Mouse (Mus musculus) MEL (cell line): Measurements from ENCODE around the gene Rbfox2. TPM values are rescaled to one million over a fixed set of nuclear protein-coding genes. Genes with fewer than 3 reads are reported as not detected.

Source experiments
- DNase-seq: peaks from one replicate; pipeline ENCODE4 v3.0.0; 2011; ENCODE audit warnings: low read depth, low spot score
- H3K27ac ChIP-seq: 2 replicates; pipeline ENCODE4 v1.5.1; 2012; ENCODE audit warnings: low read depth, mild to moderate bottlenecking, control low read depth, low read length, moderate library complexity; ENCODE audit not compliant: control insufficient read depth
- H3K27me3 ChIP-seq, 2 experiments: fragments of 150-350 bp in 1 of 2; sonication (generic) in 1 of 2; 2 replicates each; pipeline ENCODE4 v1.6.1; 2012; ENCODE audit warnings: low read length in 2 of 2, mild to moderate bottlenecking in 2 of 2, improper control_type of control experiment in 1 of 2, moderate library complexity in 1 of 2; ENCODE audit not compliant: insufficient read depth in 2 of 2, control insufficient read depth in 1 of 2
- H3K36me3 ChIP-seq, 2 experiments: 2 replicates each; pipeline ENCODE4 v1.6.1; 2012 to 2014; ENCODE audit warnings: low read length in 2 of 2, improper control_type of control experiment in 1 of 2, inconsistent platforms in 1 of 2, mild to moderate bottlenecking in 1 of 2; ENCODE audit not compliant: insufficient read depth in 2 of 2, control insufficient read depth in 1 of 2
- H3K4me1 ChIP-seq, 2 experiments: fragments of 150-350 bp in 1 of 2; sonication (generic) in 1 of 2; 2 replicates each; pipeline ENCODE4 v1.6.1; 2012; ENCODE audit warnings: low read length in 2 of 2, improper control_type of control experiment in 1 of 2, mild to moderate bottlenecking in 1 of 2; ENCODE audit not compliant: insufficient read depth in 2 of 2, control insufficient read depth in 1 of 2
- H3K4me3 ChIP-seq, 2 experiments: fragments of 150-350 bp in 1 of 2; sonication (generic) in 1 of 2; 2 replicates each; pipeline ENCODE4 v1.5.1; 2012; ENCODE audit warnings: low read depth in 2 of 2, low read length in 2 of 2, mild to moderate bottlenecking in 2 of 2, moderate library complexity in 2 of 2, control low read depth in 1 of 2, improper control_type of control experiment in 1 of 2; ENCODE audit not compliant: control insufficient read depth in 1 of 2, insufficient read depth in 1 of 2
- H3K79me2 ChIP-seq: 2 replicates; pipeline ENCODE4 v1.6.1; 2012; ENCODE audit warnings: mild to moderate bottlenecking, low read length, moderate library complexity; ENCODE audit not compliant: control insufficient read depth, poor library complexity, insufficient read depth
- H3K9ac ChIP-seq: 2 replicates; pipeline ENCODE4 v1.6.1; 2012; ENCODE audit warnings: low read depth, mild to moderate bottlenecking, control low read depth, low read length, moderate library complexity; ENCODE audit not compliant: control insufficient read depth, poor library complexity, severe bottlenecking
- H3K9me3 ChIP-seq: fragments of 150-350 bp; sonication (generic); replicated peaks from 2 replicates; pipeline ENCODE4 v1.6.1; 2012; ENCODE audit warnings: mild to moderate bottlenecking, low read length, improper control_type of control experiment, moderate library complexity; ENCODE audit not compliant: insufficient read depth
- BHLHE40 ChIP-seq: IDR thresholded peaks from 2 replicates; pipeline ENCODE4 v1.6.1; 2012; ENCODE audit warnings: low read depth, mild to moderate bottlenecking, inconsistent platforms, low read length, improper control_type of control experiment, borderline replicate concordance
- CHD2 ChIP-seq: IDR thresholded peaks from 2 replicates; pipeline ENCODE4 v1.6.1; 2011; ENCODE audit warnings: low read length, improper control_type of control experiment
- CTCF ChIP-seq, 3 experiments: IDR thresholded peaks in 2 of 3; conservative IDR thresholded peaks in 1 of 3; 2 replicates each; pipeline ENCODE4 v1.5.1; 2011 to 2012; ENCODE audit warnings: low read length in 3 of 3, low read depth in 2 of 3, mild to moderate bottlenecking in 2 of 3, improper control_type of control experiment in 1 of 3, inconsistent platforms in 1 of 3, mixed read lengths in 1 of 3, moderate library complexity in 1 of 3; ENCODE audit not compliant: control insufficient read depth in 1 of 3, insufficient read depth in 1 of 3, poor library complexity in 1 of 3, severe bottlenecking in 1 of 3
- E2F4 ChIP-seq: IDR thresholded peaks from 2 replicates; pipeline ENCODE4 v1.6.1; 2011; ENCODE audit warnings: low read depth, low read length, improper control_type of control experiment, borderline replicate concordance
- ELF1 ChIP-seq: IDR thresholded peaks from 2 replicates; pipeline ENCODE4 v1.6.1; 2014; ENCODE audit warnings: low read depth, mild to moderate bottlenecking, inconsistent platforms, low read length, improper control_type of control experiment, moderate library complexity
- EP300 ChIP-seq, 2 experiments: IDR thresholded peaks; 2 replicates each; pipeline ENCODE4 v1.6.1; 2011; ENCODE audit warnings: improper control_type of control experiment in 2 of 2, low read length in 2 of 2, low read depth in 1 of 2, mild to moderate bottlenecking in 1 of 2
- ETS1 ChIP-seq: IDR thresholded peaks from 2 replicates; pipeline ENCODE4 v1.6.1; 2012; ENCODE audit warnings: low read depth, mild to moderate bottlenecking, inconsistent platforms, low read length, improper control_type of control experiment, moderate library complexity
- GABPA ChIP-seq: IDR thresholded peaks from 2 replicates; pipeline ENCODE4 v1.6.1; 2012; ENCODE audit warnings: low read depth, mild to moderate bottlenecking, inconsistent platforms, low read length, improper control_type of control experiment, moderate library complexity
- GATA1 ChIP-seq: IDR thresholded peaks from 2 replicates; pipeline ENCODE4 v1.6.1; 2011; ENCODE audit warnings: low read depth, low read length, improper control_type of control experiment
- HCFC1 ChIP-seq: IDR thresholded peaks from 2 replicates; pipeline ENCODE4 v1.6.1; 2012; ENCODE audit warnings: low read depth, mild to moderate bottlenecking, inconsistent platforms, low read length, improper control_type of control experiment, moderate library complexity
- JUND ChIP-seq: IDR thresholded peaks from 2 replicates; pipeline ENCODE4 v1.6.1; 2011; ENCODE audit warnings: low read depth, mild to moderate bottlenecking, improper control_type of control experiment, low read length
- KAT2A ChIP-seq: conservative IDR thresholded peaks from 2 replicates; pipeline ENCODE4 v1.6.1; 2012; ENCODE audit warnings: low read depth, low read length, improper control_type of control experiment, inconsistent platforms
- MAFK ChIP-seq: IDR thresholded peaks from 2 replicates; pipeline ENCODE4 v1.6.1; 2011; ENCODE audit warnings: low read depth, mild to moderate bottlenecking, low read length, improper control_type of control experiment, borderline replicate concordance
- MAX ChIP-seq: IDR thresholded peaks from 2 replicates; pipeline ENCODE4 v1.6.1; 2011; ENCODE audit warnings: low read length, improper control_type of control experiment
- MAZ ChIP-seq: IDR thresholded peaks from 2 replicates; pipeline ENCODE4 v1.6.1; 2012; ENCODE audit warnings: low read depth, mild to moderate bottlenecking, inconsistent platforms, low read length, improper control_type of control experiment
- MXI1 ChIP-seq: IDR thresholded peaks from 2 replicates; pipeline ENCODE4 v1.6.1; 2011; ENCODE audit warnings: mild to moderate bottlenecking, low read depth, low read length, improper control_type of control experiment
- MYB ChIP-seq: IDR thresholded peaks from 2 replicates; pipeline ENCODE4 v1.6.1; 2011; ENCODE audit warnings: mild to moderate bottlenecking, low read depth, low read length, improper control_type of control experiment
- MYC ChIP-seq: IDR thresholded peaks from 2 replicates; pipeline ENCODE4 v1.6.1; 2011; ENCODE audit warnings: low read depth, mild to moderate bottlenecking, low read length, improper control_type of control experiment, moderate library complexity
- NELFE ChIP-seq: IDR thresholded peaks from 2 replicates; pipeline ENCODE4 v1.6.1; 2011; ENCODE audit warnings: low read depth, low read length, improper control_type of control experiment
- POLR2A ChIP-seq, 2 experiments: IDR thresholded peaks; 2 replicates each; pipeline ENCODE4 v1.6.1; 2011 to 2012; ENCODE audit warnings: low read length in 2 of 2, mild to moderate bottlenecking in 2 of 2, control low read depth in 1 of 2, improper control_type of control experiment in 1 of 2, low read depth in 1 of 2, moderate library complexity in 1 of 2; ENCODE audit not compliant: control insufficient read depth in 1 of 2, insufficient read depth in 1 of 2, poor library complexity in 1 of 2
- POLR2AphosphoS2 ChIP-seq: IDR thresholded peaks from 2 replicates; pipeline ENCODE4 v1.6.1; 2011; ENCODE audit warnings: low read length, improper control_type of control experiment
- POLR2AphosphoS5 ChIP-seq: IDR thresholded peaks from 2 replicates; pipeline ENCODE4 v1.6.1; 2012; ENCODE audit warnings: low read depth, borderline replicate concordance, mild to moderate bottlenecking, inconsistent platforms, low read length, moderate library complexity, mixed read lengths
- RAD21 ChIP-seq: IDR thresholded peaks from 2 replicates; pipeline ENCODE4 v1.6.1; 2011; ENCODE audit warnings: mild to moderate bottlenecking, low read depth, low read length, improper control_type of control experiment
- SIN3A ChIP-seq: IDR thresholded peaks from 2 replicates; pipeline ENCODE4 v1.6.1; 2012; ENCODE audit warnings: low read length, improper control_type of control experiment, inconsistent platforms
- SMC3 ChIP-seq: IDR thresholded peaks from 2 replicates; pipeline ENCODE4 v1.6.1; 2011; ENCODE audit warnings: low read depth, low read length, improper control_type of control experiment
- TAL1 ChIP-seq: IDR thresholded peaks from 2 replicates; pipeline ENCODE4 v1.6.1; 2012; ENCODE audit warnings: mild to moderate bottlenecking, inconsistent platforms, low read length, moderate library complexity, mixed read lengths
- USF2 ChIP-seq, 2 experiments: IDR thresholded peaks; 2 replicates each; pipeline ENCODE4 v1.6.1; 2011 to 2012; ENCODE audit warnings: improper control_type of control experiment in 2 of 2, low read length in 2 of 2, borderline replicate concordance in 1 of 2, inconsistent platforms in 1 of 2, low read depth in 1 of 2, mild to moderate bottlenecking in 1 of 2; ENCODE audit not compliant: insufficient read depth in 1 of 2
- ZC3H11A ChIP-seq: IDR thresholded peaks from 2 replicates; pipeline ENCODE4 v1.6.1; 2012; ENCODE audit warnings: low read depth, mild to moderate bottlenecking, inconsistent platforms, low read length, improper control_type of control experiment
- ZKSCAN1 ChIP-seq: IDR thresholded peaks from 2 replicates; pipeline ENCODE4 v1.6.1; 2012; ENCODE audit warnings: low read depth, mild to moderate bottlenecking, inconsistent platforms, low read length, improper control_type of control experiment, moderate library complexity
- ZMIZ1 ChIP-seq: IDR thresholded peaks from 2 replicates; pipeline ENCODE4 v1.6.1; 2012; ENCODE audit warnings: low read depth, mild to moderate bottlenecking, inconsistent platforms, low read length, improper control_type of control experiment, moderate library complexity
- ZNF384 ChIP-seq: IDR thresholded peaks from 2 replicates; pipeline ENCODE4 v1.6.1; 2012; ENCODE audit warnings: low read depth, mild to moderate bottlenecking, inconsistent platforms, low read length, improper control_type of control experiment
- polyA plus RNA-seq, 2 experiments: library from polyadenylated mRNA; stranded (reverse) in 1 of 2; unstranded in 1 of 2; fragments of >175 nt in 1 of 2; fragments of >200 nt in 1 of 2; gene quantifications; 2 replicates each; pipeline versions ENCODE4 v1.2.1 to v1.2.4; 2012; ENCODE audit warnings: low replicate concordance in 2 of 2, low read depth in 1 of 2; ENCODE audit not compliant: insufficient read length in 2 of 2, insufficient read depth in 1 of 2, missing spikeins in 1 of 2
- total RNA-seq: library from RNA; depleted of rRNA; stranded (reverse); fragments of 300-350 nt; gene quantifications from 2 replicates; pipeline ENCODE4 v1.2.3, GENCODE M21; 2012

Gene Rbfox2
- total and polyA plus RNA-seq, 3 experiments, result 3.4 to 6.0 TPM; not detected in 1

- no peak overlapping the region for H3K27ac ChIP-seq
- H3K4me1 ChIP-seq, result peaks cover 6 to 17% of the 10 kb centered on the region in 2 experiments; a peak in 3 of 4 replicates
- H3K27me3 ChIP-seq, result no peaks in the 10 kb centered on the region
- no peak for DNase-seq
- H3K9me3 ChIP-seq, result no peaks in the 10 kb centered on the region
- H3K4me3 ChIP-seq, result no peak overlapping the region
- H3K9ac ChIP-seq, result no peak overlapping the region
- peaks cover 0 to 18% of the 10 kb centered on the region in 2 experiments; a peak in 2 of 4 replicates for H3K36me3 ChIP-seq
- no peaks in the 10 kb centered on the region for H3K79me2 ChIP-seq
- TF ChIP-seq MXI1, result no peak
- no peak for TF ChIP-seq GATA1
- no peak for TF ChIP-seq ELF1
- TF ChIP-seq MYC, result no peak
- no peak for TF ChIP-seq SIN3A
- no peak for TF ChIP-seq USF2 (IDR thresholded peaks at IDR 0.05; ENCODE audit: borderline replicate concordance in 1 of 2, insufficient read depth in 1 of 2, low read depth in 1 of 2, low read length in 2 of 2)
- TF ChIP-seq JUND, result no peak
- TF ChIP-seq ETS1, result no peak
- no peak for TF ChIP-seq GABPA
- TF ChIP-seq, all 39 proteins: peak for 0
Observed at GRCm38 (mm10) chr15:77237661-77238060, 69.1 kb downstream of the Rbfox2 start.

DNA sequence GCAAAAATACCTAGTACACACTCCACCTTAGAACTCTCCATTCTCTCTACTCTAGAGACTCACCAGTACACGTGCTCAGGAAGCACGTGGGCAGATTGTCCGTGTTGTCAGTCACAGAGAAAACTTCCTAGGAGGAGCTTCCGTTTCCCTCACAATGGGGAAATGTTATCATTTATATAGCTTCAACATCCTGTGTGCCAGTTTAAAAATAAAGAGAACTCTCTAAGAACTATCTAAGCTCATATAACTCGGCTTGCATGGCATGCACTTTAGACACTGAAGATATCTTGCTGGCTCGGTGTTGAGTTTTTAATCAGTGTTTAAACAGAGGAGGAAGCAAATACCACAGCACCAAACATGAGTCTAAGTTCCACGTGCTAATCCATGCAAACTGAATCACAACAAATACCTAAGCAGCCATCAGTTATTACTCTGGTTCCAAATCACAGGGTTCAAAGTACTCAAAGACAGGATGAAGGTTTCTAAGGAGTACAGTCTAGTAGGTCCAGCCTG is 70.7 kb downstream of the Rbfox2 start:
- Histone ChIP-seq H3K36me3 (peaks cover 0 to 18% of the 10 kb centered on the region in 2 experiments; a peak in 2 of 4 replicates), H3K9me3 (no peaks in the 10 kb centered on the region), H3K9ac (peak overlapping the region; percentile 35), H3K79me2 (no peaks in the 10 kb centered on the region), H3K27me3 (no peaks in the 10 kb centered on the region), H3K4me1 (peaks cover 6 to 17% of the 10 kb centered on the region in 2 experiments; a peak in 3 of 4 replicates), H3K27ac (peak overlapping the region; percentile 64), H3K4me3 (peak overlapping the region in 1 of 2 experiments; percentile 46; a peak in 2 of 4 replicates)
- peak; percentile 71 for DNase-seq
- TF ChIP-seq CHD2, result no peak
- no peak for TF ChIP-seq MAZ
- peak; percentile 99 for TF ChIP-seq MAX
- TF ChIP-seq POLR2AphosphoS2, result no peak
- TF ChIP-seq E2F4, result no peak
- TF ChIP-seq SMC3, result no peak
- no peak for TF ChIP-seq GABPA
- no peak for TF ChIP-seq RAD21
- peak; percentile 71; the same call in 1 of the 2 replicates for TF ChIP-seq BHLHE40
- peak; percentile 100 for TF ChIP-seq MYC
- no peak for TF ChIP-seq POLR2A (IDR thresholded peaks at IDR 0.05; ENCODE audit: control insufficient read depth in 1 of 2, insufficient read depth in 1 of 2, low read depth in 1 of 2, low read length in 2 of 2, poor library complexity in 1 of 2)
- no peak for TF ChIP-seq MYB
- TF ChIP-seq HCFC1, result peak; percentile 50; the same call in 1 of the 2 replicates
- peak; percentile 98 for TF ChIP-seq SIN3A
- no peak for TF ChIP-seq ELF1
- no peak for TF ChIP-seq ZNF384
- TF ChIP-seq MXI1, result peak; percentile 99
- TF ChIP-seq ZKSCAN1, result no peak
- TF ChIP-seq TAL1, result peak; percentile 66
- TF ChIP-seq MAFK, result no peak
- TF ChIP-seq ZC3H11A, result no peak
- 0 out of 4 replicates have a peak, but pooled peaks of 1 of the 2 experiments have one; percentile 24 for TF ChIP-seq USF2 (IDR thresholded peaks at IDR 0.05; ENCODE audit: borderline replicate concordance in 1 of 2, insufficient read depth in 1 of 2, low read depth in 1 of 2, low read length in 2 of 2)
- 0 out of 2 replicates have a peak, but pooled peaks have one; percentile 62 for TF ChIP-seq ETS1
- no peak for TF ChIP-seq CTCF (IDR thresholded peaks at IDR 0.05 in 2 of 3, conservative IDR thresholded peaks at IDR 0.05 in 1 of 3; ENCODE audit: control insufficient read depth in 1 of 3, insufficient read depth in 1 of 3, low read depth in 2 of 3, low read length in 3 of 3, poor library complexity in 1 of 3, severe bottlenecking in 1 of 3)
- TF ChIP-seq ZMIZ1, result no peak
- TF ChIP-seq NELFE, result no peak
- TF ChIP-seq KAT2A, result no peak
- peak; percentile 70 to 72 for TF ChIP-seq EP300 (IDR thresholded peaks at IDR 0.05; ENCODE audit: low read depth in 1 of 2, low read length in 2 of 2)
- no peak for TF ChIP-seq POLR2AphosphoS5
